ENCODE assay signal across 15 mouse cellular contexts in the genomic region with DNA sequence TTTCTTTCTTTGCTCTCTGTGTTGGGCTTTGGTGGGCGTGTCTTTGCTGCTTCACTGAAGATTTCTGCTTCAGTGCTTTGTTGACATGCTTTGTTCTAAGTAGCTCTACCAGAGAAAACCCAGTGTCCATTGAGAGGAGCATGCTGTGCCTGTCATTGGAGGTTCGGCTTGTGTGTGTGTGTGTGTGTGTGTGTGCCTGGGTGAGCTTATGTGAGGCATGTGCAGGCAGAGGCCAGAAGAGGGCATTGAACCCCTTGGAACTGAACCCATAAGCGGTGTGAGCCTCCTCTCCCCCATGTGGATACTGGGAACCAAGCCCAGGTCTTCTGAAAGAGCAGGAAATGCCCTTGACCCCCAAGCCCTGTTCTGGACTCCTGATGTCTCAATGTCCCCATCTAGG. TPM values are rescaled to one million over a fixed set of nuclear protein-coding genes. Genes with fewer than 3 reads are reported as not detected.
DNase-seq lines count a peak whose midpoint lies in the region; ATAC-seq and TF ChIP-seq lines count a peak whose summit lies in the region.
"Had no signal": no experiment of that assay in that cellular context is flagged by ENCODE, and none has a peak within 500 bp of the region (broad histone marks: within the 10 kb centered on the region; RNA-seq: fewer than 3 reads in every experiment).

No protein-coding gene starts in this region.

- TF ChIP-seq EP300 in heart, adult 2 months (IDR thresholded peaks at IDR 0.05; ENCODE audit: insufficient read depth, low read depth, low read length): no peak

- intact Hi-C loops in heart, adult 2 months (cut with DNase I): no loop called here

- peak; percentile 12 for DNase-seq in cerebellum, adult 11 months
- no peak for DNase-seq in cerebellum, adult 8-10 months
- DNase-seq in heart, adult 2 months: no peak
- DNase-seq in midbrain, postnatal 0 days (ENCODE audit: low spot score): peak; percentile 63
- DNase-seq in gastrocnemius, postnatal 10 days: no peak
- DNase-seq in thymus, postnatal 10 days (ENCODE audit: low spot score in 2 of 2): no peak
- DNase-seq: adrenal gland, postnatal 25 days; gastrocnemius, adult 2 months; heart, postnatal 36 days; lung, adult 2 months; spleen, adult 18-20 months had no signal

- peaks cover 8% of the 10 kb centered on the region for H3K36me3 ChIP-seq in heart, embryonic 12.5 days
- no peaks in the 10 kb centered on the region for H3K36me3 ChIP-seq in heart, adult 2 months (ENCODE audit: control insufficient read depth, insufficient read depth, low read length)
- H3K36me3 ChIP-seq in midbrain, postnatal 0 days (ENCODE audit: insufficient read depth, low read length): peaks cover 5% of the 10 kb centered on the region; the same call in 1 of the 2 replicates
- no peaks in the 10 kb centered on the region for H3K36me3 ChIP-seq in midbrain, embryonic 16.5 days (ENCODE audit: control insufficient read depth, insufficient read depth, low read length)

- ATAC-seq in heart, embryonic 12.5 days (ENCODE audit: insufficient number of reproducible peaks, low FRiP score): no peak
- no peak for ATAC-seq in midbrain, postnatal 0 days (ENCODE audit: low FRiP score)
- ATAC-seq in midbrain, embryonic 16.5 days: no peak

- H3K9me3 ChIP-seq in heart, embryonic 12.5 days (replicated peaks): no peaks in the 10 kb centered on the region
- H3K9me3 ChIP-seq in midbrain, postnatal 0 days (ENCODE audit: low read length): no peaks in the 10 kb centered on the region
- no peaks in the 10 kb centered on the region for H3K9me3 ChIP-seq in midbrain, embryonic 16.5 days (replicated peaks; ENCODE audit: control insufficient read depth, low read length, poor library complexity, severe bottlenecking)

- no peak overlapping the region for H3K4me3 ChIP-seq in heart, embryonic 12.5 days
- H3K4me3 ChIP-seq in heart, adult 2 months: no peak overlapping the region
- no peak overlapping the region for H3K4me3 ChIP-seq in midbrain, postnatal 0 days (ENCODE audit: low read depth, low read length)
- H3K4me3 ChIP-seq in midbrain, embryonic 16.5 days (ENCODE audit: low read depth, low read length): no peak overlapping the region
- H3K4me3 ChIP-seq: gastrocnemius, adult 2 months; megakaryocyte, embryonic 14.5 days; myocyte had no signal

- H3K4me2 ChIP-seq in heart, embryonic 12.5 days: no peak overlapping the region
- H3K4me2 ChIP-seq in midbrain, postnatal 0 days (ENCODE audit: low read depth, low read length, poor library complexity, severe bottlenecking): no peak overlapping the region
- H3K4me2 ChIP-seq in midbrain, embryonic 16.5 days (ENCODE audit: low read length): no peak overlapping the region

- H3K9ac ChIP-seq in heart, embryonic 12.5 days: no peak overlapping the region
- H3K9ac ChIP-seq in heart, adult 2 months (ENCODE audit: low read depth, low read length): no peak overlapping the region
- no peak overlapping the region for H3K9ac ChIP-seq in midbrain, postnatal 0 days (replicated peaks; ENCODE audit: low read length, poor library complexity, severe bottlenecking)
- no peak overlapping the region for H3K9ac ChIP-seq in midbrain, embryonic 16.5 days (ENCODE audit: low read depth, low read length)

- 82% methylated on average over 3 of the region's 3 CpGs for WGBS in heart, embryonic 12.5 days
- WGBS in heart, adult 2 months: 78% methylated on average over 3 of the region's 3 CpGs
- WGBS in midbrain, postnatal 0 days: 34% methylated on average over 3 of the region's 3 CpGs
- 35% methylated on average over 3 of the region's 3 CpGs for WGBS in midbrain, embryonic 16.5 days

- H3K4me1 ChIP-seq in heart, embryonic 12.5 days (replicated peaks): peaks cover 84% of the 10 kb centered on the region
- H3K4me1 ChIP-seq in heart, adult 2 months (ENCODE audit: control insufficient read depth, insufficient read depth, low read length): peaks cover 9% of the 10 kb centered on the region
- peaks cover 22% of the 10 kb centered on the region for H3K4me1 ChIP-seq in midbrain, postnatal 0 days (ENCODE audit: insufficient read depth, low read length)
- H3K4me1 ChIP-seq in midbrain, embryonic 16.5 days (ENCODE audit: control insufficient read depth, insufficient read depth, low read length): peaks cover 49% of the 10 kb centered on the region

- TF ChIP-seq POLR2A in heart, adult 2 months (IDR thresholded peaks at IDR 0.05; ENCODE audit: insufficient read depth, low read depth, low read length): no peak

- TF ChIP-seq CTCF in heart, adult 2 months (IDR thresholded peaks at IDR 0.05): no peak
- 0 out of 2 replicates have a peak, but pooled peaks have one; percentile 6 for TF ChIP-seq CTCF in midbrain, postnatal 0 days (IDR thresholded peaks at IDR 0.05)

- no peaks in the 10 kb centered on the region for H3K79me2 ChIP-seq in heart, adult 2 months (replicated peaks; ENCODE audit: control insufficient read depth, insufficient read depth, low read length)

- H3K27ac ChIP-seq in heart, embryonic 12.5 days (ENCODE audit: poor library complexity, severe bottlenecking): peak overlapping the region; percentile 31
- no peak overlapping the region for H3K27ac ChIP-seq in heart, adult 2 months
- H3K27ac ChIP-seq in midbrain, postnatal 0 days (ENCODE audit: low read depth, low read length): no peak overlapping the region
- no peak overlapping the region for H3K27ac ChIP-seq in midbrain, embryonic 16.5 days (ENCODE audit: low read length)
- H3K27ac ChIP-seq: gastrocnemius, adult 2 months had no signal

- H3K27me3 ChIP-seq in heart, embryonic 12.5 days (replicated peaks): no peaks in the 10 kb centered on the region
- no peaks in the 10 kb centered on the region for H3K27me3 ChIP-seq in heart, adult 2 months (ENCODE audit: control insufficient read depth, insufficient read depth, low read length)
- H3K27me3 ChIP-seq in midbrain, postnatal 0 days (ENCODE audit: insufficient read depth, low read length): no peaks in the 10 kb centered on the region
- H3K27me3 ChIP-seq in midbrain, embryonic 16.5 days (ENCODE audit: control insufficient read depth, insufficient read depth, low read depth, low read length): no peaks in the 10 kb centered on the region

RNA-seq across cellular contexts. Expression of a gene that starts 7.8 kb away (rescaled TPM):
- 51.7 and 52.8 TPM in 2 replicates for polyA plus RNA-seq in heart, embryonic 12.5 days (2016; fragmentation: Nextera tagmentation; extraction: Ambion mirVana)
- total RNA-seq in heart, adult 2 months (2021): 10 to 100 TPM; 11.8 to 14.1 TPM
- 5.9 and 8.3 TPM in 2 replicates for polyA plus RNA-seq in heart, adult 2 months (2012; rRNA removed)
- total RNA-seq in midbrain, postnatal 0 days (2014; rRNA removed): 190 and 202 TPM in 2 replicates
- polyA plus RNA-seq in midbrain, postnatal 0 days (2015; fragmentation: Nextera tagmentation; extraction: Ambion mirVana): 181 and 183 TPM in 2 replicates
- polyA plus RNA-seq in midbrain, embryonic 16.5 days (2015; fragmentation: Nextera tagmentation; extraction: Ambion mirVana): 148 and 164 TPM in 2 replicates
- total RNA-seq in gastrocnemius, postnatal 10 days (2021): 10 to 100 TPM; 17.6 to 18.6 TPM

Comparison
In these comparisons a context has a peak if more than half of its experiments do, and no peak if none do; other contexts are left out.
1. DNase-seq: peak in cerebellum, adult 11 months (single experiment) and midbrain, postnatal 0 days (single experiment); none in cerebellum, adult 8-10 months (single experiment), heart, adult 2 months (0 of 2), gastrocnemius, postnatal 10 days (single experiment) and thymus, postnatal 10 days (0 of 2).